Mouse (Mus musculus): ENCODE data around the gene Col4a1.
A peak's percentile ranks its signal among the peaks of the same experiment; 100 is the strongest.

Gene Col4a1

DNA sequence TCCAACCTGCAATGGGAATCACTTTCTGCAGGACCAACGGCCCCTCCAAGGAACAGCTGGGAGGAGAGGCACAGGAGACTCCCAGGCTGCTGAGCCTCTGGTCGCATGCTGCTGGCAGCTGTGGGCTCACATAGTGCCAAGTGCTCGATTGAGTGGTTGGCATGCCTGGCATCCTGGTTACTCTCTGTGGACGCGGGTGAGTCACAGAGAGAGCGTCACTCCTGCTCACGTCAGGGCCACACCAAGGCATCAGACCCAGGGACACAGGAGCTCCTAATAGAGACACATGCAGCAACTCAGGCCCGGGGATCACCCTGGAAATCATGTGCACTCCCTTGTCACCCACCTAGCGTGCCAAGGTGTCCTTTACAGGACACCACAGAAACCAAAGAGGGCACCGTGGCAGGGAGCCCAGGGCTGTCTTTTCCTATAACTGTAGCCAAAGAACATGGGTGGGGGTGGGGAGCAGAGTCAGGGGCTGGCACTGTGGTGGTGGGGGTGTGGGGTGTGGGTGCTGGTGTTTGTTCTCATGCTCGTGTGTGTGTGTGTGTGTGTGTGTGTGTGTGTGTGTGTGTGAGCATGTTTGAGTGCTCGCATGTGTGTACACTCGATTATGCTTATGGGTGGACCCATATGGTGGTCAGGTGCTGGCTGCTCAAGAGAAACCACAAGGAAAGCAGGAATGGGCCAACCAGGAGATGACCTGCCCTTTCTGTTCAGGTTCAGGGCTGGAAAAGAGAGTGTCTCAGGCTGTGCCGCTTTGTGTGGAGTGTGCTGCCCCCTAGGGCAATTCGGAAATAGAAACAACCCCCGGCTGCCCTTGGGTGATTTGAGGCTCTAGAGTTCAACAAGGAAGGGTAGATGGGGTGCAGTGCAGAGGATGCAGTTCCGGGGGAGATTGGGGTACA is 139.1 kb downstream of the Col4a1 start:
- DNase-seq, result peak; percentile 18

DNA sequence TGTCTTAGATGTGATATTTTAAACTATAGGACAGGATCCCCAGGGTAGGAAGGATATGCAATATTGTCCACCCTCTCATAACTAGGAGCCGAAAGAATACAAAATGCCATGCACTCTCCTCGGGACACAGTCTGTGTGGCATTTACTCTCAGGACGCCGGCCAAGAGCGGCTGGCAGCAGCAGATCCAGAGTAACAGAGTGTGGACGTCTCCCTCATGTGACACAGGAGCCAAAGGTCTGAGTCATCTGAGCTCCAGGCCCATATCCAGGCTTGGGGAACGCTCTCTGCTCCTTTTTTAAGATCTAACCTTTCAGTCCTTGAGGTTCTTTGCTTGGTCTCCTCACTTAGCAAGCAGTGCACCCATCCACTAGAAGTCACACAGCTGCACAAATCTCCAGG is 141.1 kb downstream of the Col4a1 start:
- no peak for DNase-seq

DNA sequence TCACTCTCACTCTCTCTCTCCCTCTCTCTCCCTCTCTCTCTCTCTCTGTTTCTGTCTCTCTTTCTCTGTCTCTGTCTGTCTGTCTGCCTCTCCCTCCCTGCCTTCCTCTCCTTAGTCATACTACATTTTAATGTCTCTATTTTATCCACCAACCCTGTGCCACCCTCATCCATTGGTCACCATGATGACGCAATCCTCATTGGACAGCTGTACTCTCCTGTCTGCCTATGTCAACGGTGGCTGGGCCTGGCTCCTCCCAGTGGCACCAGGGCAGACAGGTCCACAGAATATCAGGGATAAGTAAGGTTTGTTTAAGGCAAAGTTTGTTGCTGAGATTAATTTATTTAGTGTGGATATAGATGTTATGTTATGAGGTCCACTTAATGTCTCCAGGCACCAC is 143.2 kb downstream of the Col4a1 start:
- DNase-seq, result no peak

DNA sequence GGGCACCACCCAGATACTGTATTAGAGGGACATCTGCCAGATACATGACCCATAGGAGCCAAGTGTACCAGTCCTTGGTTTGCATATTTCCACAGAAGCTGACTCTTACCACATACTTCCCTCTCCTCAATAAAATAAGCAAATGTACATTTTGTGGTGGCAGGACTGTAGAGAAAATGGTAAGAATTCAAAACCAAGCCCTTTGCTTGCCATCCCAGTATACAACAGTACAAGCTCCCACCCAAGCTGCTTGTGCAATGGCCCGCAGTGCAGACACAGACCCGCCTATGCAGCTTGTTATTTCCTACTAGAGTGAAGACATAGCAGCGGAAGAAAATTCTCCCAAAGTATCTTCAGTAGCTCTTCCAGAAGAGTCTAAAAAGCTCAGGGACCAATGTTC is 143.8 kb downstream of the Col4a1 start:
- DNase-seq, result no peak

DNA sequence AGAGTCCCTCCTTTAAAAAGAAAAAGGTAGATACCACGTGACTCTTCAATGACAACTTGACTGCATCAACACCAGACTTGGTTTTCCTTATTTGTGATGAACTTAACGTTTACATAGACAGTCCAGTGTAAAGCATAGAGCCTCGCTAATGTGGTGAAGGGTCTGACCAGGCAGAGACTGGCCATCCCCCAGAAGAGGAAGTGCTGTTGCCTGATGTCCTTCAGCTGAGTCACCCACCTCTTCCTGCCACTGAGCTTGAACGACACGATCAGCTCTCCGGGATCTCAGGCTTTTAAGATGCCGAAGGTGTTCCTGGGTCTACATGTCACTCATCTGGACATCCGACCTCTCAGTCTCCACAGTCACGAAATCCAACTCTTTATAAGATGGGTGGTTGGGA is 144.7 kb downstream of the Col4a1 start:
- DNase-seq, result no peak

DNA sequence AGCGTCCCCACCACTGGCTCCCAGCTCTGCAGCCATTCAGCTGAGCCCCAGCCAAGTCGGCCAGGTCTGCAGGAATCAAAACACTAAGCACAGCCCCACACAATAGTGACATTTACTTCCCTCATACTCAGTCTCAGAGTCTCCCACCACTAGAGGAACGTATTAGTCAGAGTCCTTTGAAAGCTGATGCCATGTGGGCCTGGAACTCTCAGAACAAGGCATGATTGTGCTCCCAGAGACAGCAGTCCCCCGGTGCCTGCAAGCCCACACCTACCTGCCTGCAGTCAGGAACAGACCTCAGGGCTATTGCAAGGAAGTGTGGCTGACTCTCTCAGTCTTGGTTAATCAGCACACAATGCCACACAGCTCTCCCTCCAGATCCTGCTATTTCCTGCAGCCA is 147.0 kb downstream of the Col4a1 start:
- no peak for DNase-seq

DNA sequence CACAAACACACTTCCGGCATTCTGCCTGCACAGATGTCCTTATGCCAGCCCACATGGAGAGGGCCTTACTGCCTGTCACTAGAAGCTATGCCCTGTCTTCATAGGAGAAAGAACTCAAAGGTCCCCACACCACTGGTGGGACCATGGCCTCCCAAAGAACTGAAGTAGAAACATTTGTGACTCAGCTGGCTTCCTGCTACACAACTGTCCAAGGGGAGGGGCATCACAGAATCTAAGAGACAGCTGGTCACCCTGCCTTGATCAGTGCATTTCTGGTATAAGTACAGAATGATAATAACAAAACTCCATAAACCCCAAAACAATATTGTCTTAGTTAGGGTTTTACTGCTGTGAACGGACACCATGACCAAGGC is 156.3 kb downstream of the Col4a1 start:
- DNase-seq, result no peak

DNA sequence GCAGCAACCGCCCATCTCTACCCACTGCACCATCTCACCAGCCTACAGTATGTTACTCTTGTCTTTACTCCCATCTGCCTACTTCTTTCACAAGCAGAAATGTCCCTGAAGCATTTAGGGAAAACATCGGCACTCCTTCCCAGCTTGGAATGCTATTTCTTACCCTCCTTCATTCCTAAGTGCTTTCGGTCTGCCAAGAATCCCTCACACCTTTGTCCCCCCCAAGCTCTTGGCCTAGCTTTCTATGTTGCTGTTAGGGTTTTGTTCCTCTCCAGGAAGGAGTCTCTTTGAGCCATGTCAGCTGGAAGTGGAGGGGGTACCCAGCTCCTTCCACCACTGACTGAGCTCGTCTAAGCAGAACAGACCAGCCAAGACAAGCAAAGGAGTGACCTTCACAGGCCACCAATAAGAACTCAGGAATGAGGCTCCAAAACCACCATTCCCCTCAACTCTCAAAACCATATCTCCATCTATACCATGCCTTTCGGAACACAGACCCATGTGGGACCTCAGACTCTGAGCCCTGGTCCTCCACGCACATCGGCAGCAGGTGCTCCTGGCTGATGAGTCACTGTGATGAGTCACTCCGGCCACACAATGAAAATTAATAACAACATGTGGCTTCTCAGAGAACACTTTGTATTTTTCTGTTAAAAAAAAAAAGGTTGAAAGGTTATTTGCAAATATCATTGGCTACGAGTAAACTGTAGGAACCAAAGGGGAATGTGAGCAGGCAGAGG is 156.9 kb downstream of the Col4a1 start:
- DNase-seq, result no peak

DNA sequence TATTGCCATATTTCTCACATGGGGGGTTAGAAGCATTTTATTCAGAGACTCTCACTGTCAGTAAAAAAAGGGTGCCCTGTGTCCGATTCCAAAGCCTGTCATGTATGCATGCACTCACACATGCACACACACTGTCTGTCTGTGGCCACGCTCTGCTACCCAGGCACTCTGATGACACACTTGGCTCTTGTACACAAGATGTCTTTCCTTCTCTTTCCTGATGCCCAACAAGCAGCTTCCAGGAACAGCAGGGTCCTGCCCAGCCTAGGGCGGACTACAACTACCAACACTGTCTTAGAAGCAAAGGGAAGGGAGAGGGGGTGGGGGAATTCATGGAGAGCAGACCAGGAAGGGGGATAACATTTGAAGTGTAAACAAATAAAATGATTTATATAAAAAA is 162.4 kb downstream of the Col4a1 start:
- DNase-seq, result no peak

DNA sequence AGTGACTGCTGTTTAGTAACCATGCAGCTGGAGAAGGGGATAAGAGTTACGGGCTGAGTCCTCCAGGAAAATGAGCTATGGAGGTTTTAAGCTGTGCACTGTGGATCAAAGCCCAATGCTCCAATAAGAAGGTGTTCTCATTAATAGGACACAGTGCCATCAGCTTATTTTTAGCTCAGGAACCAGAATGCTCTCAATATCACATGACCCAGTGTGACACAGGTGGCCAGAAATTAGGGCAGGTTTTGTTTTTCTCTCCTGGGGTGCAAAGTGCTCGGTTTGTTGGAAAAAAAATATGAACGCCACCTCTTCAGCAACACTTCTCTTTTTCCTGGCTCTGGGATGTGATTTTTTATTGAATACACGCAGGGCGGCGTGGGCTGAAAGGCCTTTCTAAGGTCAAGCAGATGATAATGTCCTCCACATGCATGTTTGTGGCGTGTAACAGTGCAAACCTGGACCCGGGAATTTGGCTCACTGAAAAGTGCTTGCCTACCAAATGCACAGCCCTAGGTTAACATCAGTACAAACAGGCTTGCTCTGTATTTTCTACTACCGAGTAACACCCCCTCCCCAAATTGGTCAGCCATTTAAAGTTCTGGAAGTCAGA is 163.3 kb downstream of the Col4a1 start:
- no peak for DNase-seq

DNA sequence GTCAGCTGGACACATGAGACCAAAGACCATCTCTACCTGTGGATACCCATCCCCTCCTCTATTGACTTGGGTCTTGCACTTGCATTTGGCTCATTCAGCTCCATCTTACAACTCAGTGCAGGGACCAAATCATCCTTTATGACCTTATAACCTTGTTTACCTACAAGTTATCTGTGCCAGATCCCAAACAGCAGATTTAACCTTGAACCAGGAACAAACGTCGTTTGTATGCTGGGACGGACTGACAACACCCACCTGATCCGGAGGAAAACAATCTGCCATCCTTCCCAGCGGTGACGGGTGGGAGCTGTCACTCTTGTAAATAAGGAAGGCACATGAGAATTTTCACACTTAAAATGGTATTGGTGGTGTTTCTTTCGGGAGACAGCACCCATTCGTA is 163.8 kb downstream of the Col4a1 start:
- DNase-seq, result no peak
